Mouse (Mus musculus) stomach, embryonic 14.5 days (tissue): ENCODE results near the gene Pyroxd1. TPM values are rescaled to one million over a fixed set of nuclear protein-coding genes. Genes with fewer than 3 reads are reported as not detected.

Experiments used
- ATAC-seq: fragments of 200-750 bp; cut with Nextera tagmentation; 2 replicates; pipeline ENCODE4 v1.8.0; 2017; ENCODE audit warnings: low read depth, moderate TSS enrichment; ENCODE audit not compliant: insufficient number of reproducible peaks, insufficient read depth, low FRiP score
- H3K27ac ChIP-seq: fragments of 300-500 bp; sonication (generic); 2 replicates; pipeline ENCODE4 v1.5.1; 2014; ENCODE audit warnings: mild to moderate bottlenecking, low read length, moderate library complexity, mixed read lengths
- H3K27me3 ChIP-seq: fragments of 300-500 bp; sonication (generic); 2 replicates; pipeline ENCODE4 v1.6.1; 2014; ENCODE audit warnings: low read length, control low read depth, mixed read lengths; ENCODE audit not compliant: control insufficient read depth, insufficient read depth
- H3K36me3 ChIP-seq: fragments of 300-500 bp; sonication (generic); 2 replicates; pipeline ENCODE4 v1.6.1; 2014; ENCODE audit warnings: mild to moderate bottlenecking, control low read depth, low read length, moderate library complexity, mixed read lengths; ENCODE audit not compliant: control insufficient read depth, insufficient read depth
- H3K4me1 ChIP-seq: fragments of 300-500 bp; sonication (generic); 2 replicates; pipeline ENCODE4 v1.6.1; 2014; ENCODE audit warnings: low read length, control low read depth, mixed read lengths; ENCODE audit not compliant: control insufficient read depth, insufficient read depth
- H3K4me2 ChIP-seq: fragments of 300-500 bp; sonication (generic); replicated peaks from 2 replicates; pipeline ENCODE4 v1.6.1; 2014; ENCODE audit warnings: low read depth, low read length, control low read depth
- H3K4me3 ChIP-seq: fragments of 300-500 bp; sonication (generic); 2 replicates; pipeline ENCODE4 v1.5.1; 2014; ENCODE audit warnings: low read depth, low read length, control low read depth
- H3K9ac ChIP-seq: fragments of 300-500 bp; sonication (generic); replicated peaks from 2 replicates; pipeline ENCODE4 v1.6.1; 2014; ENCODE audit warnings: low read depth, mild to moderate bottlenecking, control low read depth, low read length, moderate library complexity, mixed read lengths
- H3K9me3 ChIP-seq: fragments of 300-500 bp; sonication (generic); 2 replicates; pipeline ENCODE4 v1.6.1; 2016; ENCODE audit warnings: low read depth, low read length, control low read depth; ENCODE audit not compliant: control insufficient read depth
- WGBS: fragments of 180-500 bp; shearing (Covaris S2); extraction: QIAGEN DNeasy Blood & Tissue Kit; methylation state at CpG from one replicate; pipeline ENCODE4 v1.1.7; 2014; 5-methylcytosine and 5-hydroxymethylcytosine counted together
- polyA plus RNA-seq: library from polyadenylated mRNA; unstranded; fragments of >200 nt; fragmentation: Nextera tagmentation; extraction: Ambion mirVana; gene quantifications from 2 replicates; pipeline ENCODE4 v1.2.1, GENCODE M21; 2014

Gene Pyroxd1
- polyA plus RNA-seq, 1 experiment from 2014 or later = 19.3 TPM

- no peaks in the 10 kb centered on the region for H3K36me3 ChIP-seq
- H3K4me1 ChIP-seq = peaks cover 5% of the 10 kb centered on the region; the same call in 1 of the 2 replicates
- no peak overlapping the region for H3K4me2 ChIP-seq
- no peak overlapping the region for H3K27ac ChIP-seq
- ATAC-seq = no peak
- H3K9me3 ChIP-seq = no peaks in the 10 kb centered on the region
- H3K27me3 ChIP-seq = no peaks in the 10 kb centered on the region
- H3K4me3 ChIP-seq = no peak overlapping the region
- 19% methylated on average over 1 of the region's 1 CpGs for WGBS
- H3K9ac ChIP-seq = no peak overlapping the region
Observed at GRCm38 (mm10) chr6:142411140-142411539, 65.7 kb downstream of the Pyroxd1 start.

Other genes with a start within 250 kb of the Pyroxd1 start
- gene Slco1a6, start 137.1 kb upstream of the Pyroxd1 start, polyA plus RNA-seq = not detected in 2 replicates
- gene Iapp, start 47.2 kb upstream of the Pyroxd1 start, polyA plus RNA-seq = 0.30 and 3.2 TPM in 2 replicates
- gene Slco1a5, start 22.7 kb upstream of the Pyroxd1 start, polyA plus RNA-seq = 0.29 TPM in 1 of 2 replicates, not detected in the other
- gene Recql, start 41.4 kb downstream of the Pyroxd1 start, polyA plus RNA-seq = 25.7 and 32.9 TPM in 2 replicates
- gene Golt1b, start 41.6 kb downstream of the Pyroxd1 start, polyA plus RNA-seq = 109 and 112 TPM in 2 replicates
- 1.0 and 1.3 TPM in 2 replicates for gene Spx, start 67.8 kb downstream of the Pyroxd1 start, polyA plus RNA-seq
- gene Gys2, start 127.5 kb downstream of the Pyroxd1 start, polyA plus RNA-seq = not detected in 2 replicates
- 227 and 237 TPM in 2 replicates for gene Ldhb, start 162.3 kb downstream of the Pyroxd1 start, polyA plus RNA-seq
- 98.2 and 99.7 TPM in 2 replicates for gene Kcnj8, start 226.0 kb downstream of the Pyroxd1 start, polyA plus RNA-seq